Mouse (Mus musculus) thymus, postnatal 36 days (tissue): ENCODE results near the gene Myo9a.
"Not testable (repeated sequence)": the region's sequence is repeated elsewhere in the genome, so short reads cannot be mapped to it uniquely, and the experiment has no call there.

Experiments used
- DNase-seq, 2 experiments: peaks; one replicate each; pipeline ENCODE4 v3.0.0; 2022; ENCODE audit warnings: mixed read lengths in 2 of 2

Myo9a gene

GRCm38 (mm10) chr9:59951001-59951750 is 200.5 kb downstream of the Myo9a start:
- no peak for DNase-seq

- DNase-seq, result no peak
These were observed 201.2 kb downstream of the Myo9a start for GRCm38 (mm10) chr9:59951943-59952342.

GRCm38 (mm10) chr9:59952515-59953070 is 201.9 kb downstream of the Myo9a start:
- DNase-seq, result no peak

GRCm38 (mm10) chr9:59953556-59953955 is 202.9 kb downstream of the Myo9a start:
- no peak for DNase-seq

- no peak for DNase-seq
These were observed 204.5 kb downstream of the Myo9a start for GRCm38 (mm10) chr9:59955199-59955598.

GRCm38 (mm10) chr9:59955692-59956091 is 205.0 kb downstream of the Myo9a start:
- DNase-seq, result no peak

- DNase-seq, result no peak
These were observed 205.8 kb downstream of the Myo9a start for GRCm38 (mm10) chr9:59956496-59956895.

- DNase-seq, result not testable (repeated sequence)
These were observed 207.4 kb downstream of the Myo9a start for GRCm38 (mm10) chr9:59958115-59958514.

- DNase-seq, result peak; percentile 85
These were observed 208.6 kb downstream of the Myo9a start for GRCm38 (mm10) chr9:59959276-59959675.

- no peak for DNase-seq
These were observed 209.9 kb downstream of the Myo9a start, which contains the start of gene Nr2e3 for GRCm38 (mm10) chr9:59960559-59960958. TSS of gene Nr2e3 (minus strand) at chr9:59960659.

GRCm38 (mm10) chr9:59961201-59961955 is 210.7 kb downstream of the Myo9a start:
- DNase-seq, result no peak

- no peak for DNase-seq
These were observed 213.7 kb downstream of the Myo9a start for GRCm38 (mm10) chr9:59964367-59964766.

- no peak for DNase-seq
These were observed 214.3 kb downstream of the Myo9a start for GRCm38 (mm10) chr9:59965046-59965445.

GRCm38 (mm10) chr9:59969383-59969782 is 218.7 kb downstream of the Myo9a start:
- peak; percentile 42 to 43 for DNase-seq

GRCm38 (mm10) chr9:59971263-59971662 is 220.6 kb downstream of the Myo9a start:
- no peak for DNase-seq
